Mouse (Mus musculus) neural tube, embryonic 14.5 days (tissue): ENCODE data around the gene Tnpo2. TPM values are rescaled to one million over a fixed set of nuclear protein-coding genes. Genes with fewer than 3 reads are reported as not detected.
A peak's percentile ranks its signal among the peaks of the same experiment; 100 is the strongest.

Experiments
- ATAC-seq: fragments of 200-750 bp; cut with Nextera tagmentation; 2 replicates; pipeline ENCODE4 v1.8.0; 2017; ENCODE audit warnings: low read depth, mild to moderate bottlenecking, moderate TSS enrichment, moderate library complexity
- H3K27ac ChIP-seq: fragments of 300-500 bp; sonication (generic); 2 replicates; pipeline ENCODE4 v1.5.1; 2014; ENCODE audit warnings: low read depth, mild to moderate bottlenecking, control low read depth, low read length, moderate library complexity, mixed read lengths
- H3K27me3 ChIP-seq: fragments of 300-500 bp; sonication (generic); 2 replicates; pipeline ENCODE4 v1.6.1; 2014; ENCODE audit warnings: low read length; ENCODE audit not compliant: control insufficient read depth, insufficient read depth
- H3K36me3 ChIP-seq: fragments of 300-500 bp; sonication (generic); 2 replicates; pipeline ENCODE4 v1.6.1; 2014; ENCODE audit warnings: low read length, mixed read lengths; ENCODE audit not compliant: control insufficient read depth, insufficient read depth
- H3K4me1 ChIP-seq: fragments of 300-500 bp; sonication (generic); 2 replicates; pipeline ENCODE4 v1.6.1; 2014; ENCODE audit warnings: low read length; ENCODE audit not compliant: control insufficient read depth, insufficient read depth
- H3K4me2 ChIP-seq: fragments of 300-500 bp; sonication (generic); 2 replicates; pipeline ENCODE4 v1.6.1; 2014; ENCODE audit warnings: mild to moderate bottlenecking, low read depth, low read length, control low read depth
- H3K4me3 ChIP-seq: fragments of 300-500 bp; sonication (generic); 2 replicates; pipeline ENCODE4 v1.5.1; 2014; ENCODE audit warnings: low read depth, low read length, control low read depth, mixed read lengths
- H3K9ac ChIP-seq: fragments of 300-500 bp; sonication (generic); replicated peaks from 2 replicates; pipeline ENCODE4 v1.6.1; 2014; ENCODE audit warnings: low read depth, mild to moderate bottlenecking, control low read depth, low read length, mixed read lengths
- H3K9me3 ChIP-seq: fragments of 300-500 bp; sonication (generic); 2 replicates; pipeline ENCODE4 v1.6.1; 2016; ENCODE audit warnings: low read length; ENCODE audit not compliant: control insufficient read depth
- WGBS: fragments of 180-500 bp; shearing (Covaris S2); extraction: QIAGEN DNeasy Blood & Tissue Kit; methylation state at CpG from one replicate; pipeline ENCODE4 v1.1.7; 2014; 5-methylcytosine and 5-hydroxymethylcytosine counted together
- polyA plus RNA-seq: library from polyadenylated mRNA; unstranded; fragments of >200 nt; fragmentation: Nextera tagmentation; extraction: Ambion mirVana; gene quantifications from 2 replicates; pipeline ENCODE4 v1.2.1, GENCODE M21; 2014

Tnpo2 gene
- polyA plus RNA-seq, 1 experiment from 2014 or later = 45.8 TPM

GRCm38 (mm10) chr8:85059879-85060616 is 23.3 kb downstream of the Tnpo2 start, which contains the start of gene Fbxw9:
Fbxw9 (plus strand) TSS chr8:85060055.
- Histone ChIP-seq H3K9me3 (no peaks in the 10 kb centered on the region), H3K9ac (peak within 1 kb of the TSS; percentile 67), H3K27ac (no peak within 1 kb of the TSS), H3K4me1 (peaks cover 10% of the 10 kb centered on the region), H3K4me2 (peak within 1 kb of the TSS; percentile 96), H3K27me3 (no peaks in the 10 kb centered on the region), H3K36me3 (peaks cover 21% of the 10 kb centered on the region; the same call in 1 of the 2 replicates), H3K4me3 (peak within 1 kb of the TSS; percentile 90)
- peak; percentile 94 for ATAC-seq
- WGBS = 1% methylated on average over 52 of the region's 53 CpGs

GRCm38 (mm10) chr8:85062603-85063002 is 25.9 kb downstream of the Tnpo2 start:
- Histone ChIP-seq H3K36me3 (peaks cover 28% of the 10 kb centered on the region), H3K9ac (no peak overlapping the region), H3K4me1 (peaks cover 10% of the 10 kb centered on the region), H3K4me3 (no peak overlapping the region), H3K27me3 (no peaks in the 10 kb centered on the region), H3K27ac (no peak overlapping the region), H3K4me2 (no peak overlapping the region), H3K9me3 (no peaks in the 10 kb centered on the region)
- no peak for ATAC-seq
- WGBS = 98% methylated on average over 4 of the region's 4 CpGs

- Histone ChIP-seq H3K36me3 (peaks cover 31% of the 10 kb centered on the region), H3K9ac (no peak overlapping the region), H3K27me3 (no peaks in the 10 kb centered on the region), H3K4me3 (no peak overlapping the region), H3K4me2 (no peak overlapping the region), H3K27ac (no peak overlapping the region), H3K4me1 (peaks cover 10% of the 10 kb centered on the region), H3K9me3 (no peaks in the 10 kb centered on the region)
- no peak for ATAC-seq
- 38% methylated on average over 2 of the region's 2 CpGs for WGBS
These were observed 28.5 kb downstream of the Tnpo2 start for GRCm38 (mm10) chr8:85065213-85065612.

- no peak overlapping the region for H3K9ac ChIP-seq
- peaks cover 28% of the 10 kb centered on the region for H3K36me3 ChIP-seq
- ATAC-seq = no peak
- no peak overlapping the region for H3K27ac ChIP-seq
- H3K27me3 ChIP-seq = no peaks in the 10 kb centered on the region
- H3K4me2 ChIP-seq = no peak overlapping the region
- peaks cover 3% of the 10 kb centered on the region; the same call in 1 of the 2 replicates for H3K4me1 ChIP-seq
- H3K9me3 ChIP-seq = no peaks in the 10 kb centered on the region
- no peak overlapping the region for H3K4me3 ChIP-seq
- 96% methylated on average over 2 of the region's 2 CpGs for WGBS
These were observed 30.4 kb downstream of the Tnpo2 start for GRCm38 (mm10) chr8:85067155-85067554.

GRCm38 (mm10) chr8:85067982-85068381 is 31.3 kb downstream of the Tnpo2 start, which contains the start of gene Gm5741:
Gm5741 (minus strand) TSS chr8:85067982.
- H3K4me1 ChIP-seq = peaks cover 11% of the 10 kb centered on the region; the same call in 1 of the 2 replicates
- H3K4me3 ChIP-seq = no peak within 1 kb of the TSS
- no peaks in the 10 kb centered on the region for H3K9me3 ChIP-seq
- H3K27ac ChIP-seq = no peak within 1 kb of the TSS
- no peak within 1 kb of the TSS for H3K9ac ChIP-seq
- ATAC-seq = no peak
- H3K4me2 ChIP-seq = no peak within 1 kb of the TSS
- no peaks in the 10 kb centered on the region for H3K27me3 ChIP-seq
- peaks cover 28% of the 10 kb centered on the region for H3K36me3 ChIP-seq

- Histone ChIP-seq H3K4me1 (peaks cover 11% of the 10 kb centered on the region; the same call in 1 of the 2 replicates), H3K27me3 (no peaks in the 10 kb centered on the region), H3K36me3 (peaks cover 36% of the 10 kb centered on the region), H3K9ac (no peak overlapping the region), H3K9me3 (no peaks in the 10 kb centered on the region), H3K27ac (peak overlapping the region; percentile 88), H3K4me3 (peak overlapping the region; percentile 94), H3K4me2 (peak overlapping the region; percentile 59)
- ATAC-seq = no peak
- WGBS = 80% methylated on average over 5 of the region's 5 CpGs
These were observed 34.3 kb downstream of the Tnpo2 start for GRCm38 (mm10) chr8:85071041-85071440.

- under 1% methylated on average over 58 of the region's 68 CpGs for WGBS
- ATAC-seq = peak; percentile 91
- Histone ChIP-seq H3K4me1 (peaks cover 11% of the 10 kb centered on the region; the same call in 1 of the 2 replicates), H3K9me3 (no peaks in the 10 kb centered on the region), H3K9ac (peak within 1 kb of the TSS; percentile 65), H3K4me3 (peak within 1 kb of the TSS; percentile 94), H3K36me3 (peaks cover 32% of the 10 kb centered on the region), H3K27me3 (no peaks in the 10 kb centered on the region), H3K4me2 (peak within 1 kb of the TSS; percentile 59), H3K27ac (peak within 1 kb of the TSS; percentile 88)
These were observed 35.0 kb downstream of the Tnpo2 start, which contains the start of gene Dhps for GRCm38 (mm10) chr8:85071514-85072281. Dhps (plus strand) TSS chr8:85071757.

GRCm38 (mm10) chr8:85072364-85072929 is 35.7 kb downstream of the Tnpo2 start:
- peak overlapping the region; percentile 65; the same call in 1 of the 2 replicates for H3K9ac ChIP-seq
- peak overlapping the region; percentile 88; the same call in 1 of the 2 replicates for H3K27ac ChIP-seq
- 37% methylated on average over 9 of the region's 9 CpGs for WGBS
- H3K4me3 ChIP-seq = peak overlapping the region; percentile 94
- H3K9me3 ChIP-seq = no peaks in the 10 kb centered on the region
- peak; percentile 20; the same call in 1 of the 2 replicates for ATAC-seq
- H3K27me3 ChIP-seq = no peaks in the 10 kb centered on the region
- H3K36me3 ChIP-seq = peaks cover 25% of the 10 kb centered on the region
- H3K4me1 ChIP-seq = peaks cover 11% of the 10 kb centered on the region; the same call in 1 of the 2 replicates
- peak overlapping the region; percentile 59 for H3K4me2 ChIP-seq
